Mouse (Mus musculus) subcutaneous adipose tissue, adult 2 months (tissue): ENCODE measurements around the gene Tfap2d. TPM values are rescaled to one million over a fixed set of nuclear protein-coding genes. Genes with fewer than 3 reads are reported as not detected.

Source experiments
- polyA plus RNA-seq: library from polyadenylated mRNA; depleted of rRNA; stranded (reverse); fragments of >200 nt; gene quantifications from 2 replicates; pipeline ENCODE4 v1.2.3, GENCODE M21; 2012; ENCODE audit warnings: low replicate concordance; rRNA removed

Gene Tfap2d
- polyA plus RNA-seq, result not detected in 2 replicates

GRCm38 (mm10) chr1:19102631-19103030 lies at the start of gene Tfap2d:
Gene Tfap2d, plus strand, starts transcription at chr1:19103022.

GRCm38 (mm10) chr1:19208641-19209358 lies 106.0 kb downstream of the Tfap2d start, which contains the start of gene Tfap2b:
Gene Tfap2b, plus strand, starts transcription at chr1:19208914.

Other genes with a start within 250 kb of the Tfap2d start
- 0.26 TPM in 1 of 2 replicates, not detected in the other for gene Tfap2b, start 105.9 kb downstream of the Tfap2d start, polyA plus RNA-seq